Mouse (Mus musculus) kidney, postnatal 25 days (tissue): ENCODE measurements around the gene Mgmt.

Experiments
- DNase-seq, 2 experiments: peaks; one replicate each; pipeline ENCODE4 v3.0.0; 2021; ENCODE audit warnings: mixed read lengths in 2 of 2

Gene Mgmt

GRCm38 (mm10) chr7:136894106-136894986 is at the start of gene Mgmt:
Gene Mgmt (plus strand): TSS chr7:136894614.
- peak; percentile 95 to 98 for DNase-seq

DNA sequence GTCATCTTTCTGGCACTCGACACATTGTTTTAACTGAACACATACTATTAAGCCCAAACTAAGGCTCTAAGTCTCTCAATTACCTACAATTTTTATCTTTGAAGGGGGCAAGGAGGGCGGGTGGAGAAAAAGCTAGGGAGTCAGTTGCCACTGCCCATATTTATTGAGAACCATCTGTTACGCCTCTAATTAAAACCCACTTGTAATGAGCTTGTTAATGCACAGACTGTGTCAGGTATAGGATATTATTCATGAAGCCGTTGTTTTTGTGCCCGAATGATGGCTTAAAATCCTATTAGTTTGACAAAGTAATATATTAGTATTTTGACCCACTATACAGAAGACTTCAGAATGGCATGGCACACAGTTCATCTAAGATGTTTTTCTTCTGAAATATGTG is 49.6 kb upstream of the Mgmt start:
- no peak for DNase-seq

DNA sequence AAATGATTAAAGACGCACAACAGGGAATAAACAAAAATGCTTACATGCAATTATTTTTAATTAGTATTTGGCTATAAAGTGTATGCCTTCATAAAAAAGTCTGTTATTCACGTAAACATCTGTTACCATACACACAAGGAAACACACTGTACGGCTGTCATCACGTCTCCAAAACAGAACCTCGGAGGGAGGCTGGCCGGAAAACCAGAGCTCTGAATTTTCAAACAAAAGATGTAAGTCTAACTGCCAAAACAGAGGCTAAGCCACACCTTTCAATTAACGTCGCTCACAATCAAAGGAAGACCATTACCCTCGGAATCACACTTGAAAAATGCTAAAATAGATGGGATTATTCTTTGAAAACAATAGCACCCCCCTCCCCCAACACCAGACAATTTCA is 49.1 kb upstream of the Mgmt start:
- no peak for DNase-seq

DNA sequence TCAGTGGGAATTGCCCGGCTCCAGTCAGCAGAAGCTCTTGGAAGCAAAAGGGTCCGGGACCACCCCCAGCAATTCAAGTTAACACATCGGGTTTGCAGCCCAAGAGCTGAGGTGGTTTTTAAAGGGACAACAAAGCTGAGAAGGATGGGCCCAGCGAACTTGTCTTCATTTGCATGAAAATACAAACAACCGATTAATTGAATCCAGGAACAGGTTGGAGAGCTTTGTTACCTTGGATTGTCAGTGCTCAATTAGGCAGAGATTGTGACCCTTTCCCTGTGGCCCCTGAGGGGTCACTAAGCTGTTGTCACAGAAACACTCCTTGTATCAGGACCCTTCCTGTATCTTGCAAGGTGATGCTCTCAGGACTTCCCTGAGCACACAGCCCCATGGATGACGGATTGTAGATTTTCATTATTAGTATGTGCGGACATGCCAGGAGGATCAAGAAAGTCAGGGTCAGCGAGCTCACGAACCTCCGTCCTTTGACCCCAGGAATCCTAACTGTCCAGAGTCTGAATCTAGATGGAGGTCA is 48.3 kb upstream of the Mgmt start:
- DNase-seq = no peak

DNA sequence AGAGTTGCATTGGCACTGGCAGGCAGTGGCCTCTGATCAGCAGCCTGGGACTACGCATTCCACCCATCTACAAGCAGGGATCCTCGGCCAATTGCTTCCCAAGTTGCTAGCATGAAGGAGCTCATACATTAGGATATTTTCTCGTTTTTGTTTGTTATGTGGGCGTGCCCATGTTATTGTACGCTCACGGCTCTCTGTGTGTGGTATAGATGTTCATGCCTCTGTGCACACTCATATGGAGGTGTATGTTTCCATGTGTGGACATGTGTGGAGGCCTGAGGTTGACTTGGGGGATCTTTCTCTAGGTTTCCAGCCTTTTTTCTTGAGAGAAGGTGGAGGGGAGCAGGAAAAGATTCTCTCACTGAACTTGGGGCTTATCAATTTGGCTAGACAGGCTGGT is 46.8 kb upstream of the Mgmt start:
- no peak for DNase-seq

DNA sequence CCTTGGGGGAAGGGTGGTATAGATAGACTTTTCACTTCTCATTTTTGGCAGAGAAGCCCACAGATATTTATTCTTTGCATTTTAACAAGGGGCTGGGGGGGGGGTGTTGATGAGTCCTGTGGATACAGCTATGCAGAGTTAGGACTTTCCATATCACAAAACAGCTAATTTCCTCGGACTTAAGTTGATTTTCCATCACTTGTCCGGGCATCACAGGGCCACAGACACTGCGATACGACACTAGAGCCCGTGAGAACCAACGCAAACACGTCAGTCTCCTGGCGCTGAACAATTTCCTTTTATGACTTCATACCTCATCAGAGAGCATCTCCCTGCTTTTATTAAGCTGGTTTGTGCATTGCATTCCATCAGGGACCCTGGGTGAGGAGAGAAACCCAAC is 45.7 kb upstream of the Mgmt start:
- no peak for DNase-seq

- DNase-seq = no peak
These were observed 44.6 kb upstream of the Mgmt start for GRCm38 (mm10) chr7:136849811-136850210.

- DNase-seq = no peak
These were observed 44.1 kb upstream of the Mgmt start for GRCm38 (mm10) chr7:136850339-136850738.

- no peak for DNase-seq
These were observed 42.5 kb upstream of the Mgmt start for GRCm38 (mm10) chr7:136851946-136852345.

DNA sequence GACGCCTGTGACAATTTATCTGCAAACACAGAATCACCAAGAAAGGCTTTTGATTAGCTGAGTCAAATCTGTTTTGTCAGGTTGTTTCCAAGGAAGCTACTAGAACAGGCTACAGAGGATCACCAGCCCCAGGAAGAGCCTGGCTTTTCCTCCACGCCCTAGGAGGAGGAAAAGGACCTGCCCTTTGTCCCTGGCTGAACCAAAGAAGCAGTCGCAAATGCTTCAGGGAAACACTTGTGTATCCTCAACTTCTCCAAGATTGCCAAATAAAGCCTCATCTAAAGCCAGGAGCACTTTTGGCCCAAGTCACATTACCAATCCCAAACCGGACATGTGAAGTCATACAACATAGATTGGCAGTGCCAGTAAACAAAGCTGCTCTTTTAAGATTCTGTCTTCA is 41.7 kb upstream of the Mgmt start:
- DNase-seq = peak in 1 of 2 experiments; percentile 57

DNA sequence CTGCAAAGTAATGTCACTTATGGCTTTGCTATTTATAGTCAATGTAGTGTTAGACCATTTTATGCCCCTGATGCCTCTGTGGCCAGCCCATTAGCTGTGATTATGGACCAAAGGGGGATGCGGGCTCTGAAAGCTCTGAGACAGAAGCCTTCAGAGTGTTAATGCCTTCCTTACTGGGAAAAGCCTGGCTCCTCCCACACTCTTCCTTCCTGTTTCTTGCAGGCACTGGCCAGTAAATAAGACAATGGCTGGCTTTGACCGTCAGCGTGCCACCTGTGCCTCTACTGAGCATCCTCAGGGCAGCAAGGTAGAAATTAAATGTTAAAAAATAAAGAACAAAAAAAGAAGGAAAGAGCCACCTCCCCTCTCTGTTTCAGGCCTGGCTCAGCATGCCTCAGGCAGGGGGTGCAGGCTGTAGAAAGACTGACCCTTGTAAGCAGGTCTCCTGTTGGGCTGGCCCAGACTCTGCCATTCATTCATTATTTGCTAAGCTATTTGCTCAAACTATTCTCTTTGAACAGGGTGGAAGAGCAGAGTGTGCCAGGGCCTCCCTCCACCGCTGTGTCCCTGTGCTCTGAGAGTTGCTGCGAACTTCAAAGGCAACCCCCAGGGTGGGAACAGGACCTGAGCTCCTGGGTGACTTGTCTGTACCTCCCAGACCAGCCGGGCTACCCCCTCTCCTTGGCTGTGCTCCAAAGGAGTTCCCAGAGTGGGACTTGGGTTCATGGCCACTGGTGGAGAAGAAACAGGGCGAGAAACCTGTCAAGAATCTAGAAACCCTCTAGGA is 29.5 kb upstream of the Mgmt start:
- peak in 1 of 2 experiments; percentile 9 for DNase-seq

GRCm38 (mm10) chr7:136865876-136866275 is 28.5 kb upstream of the Mgmt start:
- no peak for DNase-seq

DNA sequence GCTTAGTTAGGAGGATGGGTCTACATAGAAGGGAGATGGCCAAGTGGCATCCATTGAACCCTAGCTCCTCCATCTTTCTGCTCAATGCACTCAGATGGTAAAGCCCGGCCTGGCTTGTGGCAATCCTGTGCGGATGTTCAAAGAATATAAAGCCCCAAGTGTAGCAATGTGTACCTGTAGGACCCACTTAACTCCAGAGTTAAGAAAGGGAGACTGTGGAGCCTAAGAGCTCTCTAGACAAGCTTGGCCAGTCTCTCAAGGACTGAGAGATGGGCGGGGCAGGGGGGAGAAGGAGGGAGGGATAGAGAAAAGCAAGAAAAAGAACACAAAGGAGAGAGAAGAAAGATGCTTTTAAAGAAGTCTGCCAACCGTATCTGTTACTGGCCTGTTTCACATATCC is 27.9 kb upstream of the Mgmt start:
- DNase-seq = no peak

GRCm38 (mm10) chr7:136871535-136871934 is 22.9 kb upstream of the Mgmt start:
- no peak for DNase-seq

- no peak for DNase-seq
These were observed 22.4 kb upstream of the Mgmt start for GRCm38 (mm10) chr7:136872059-136872458.

DNA sequence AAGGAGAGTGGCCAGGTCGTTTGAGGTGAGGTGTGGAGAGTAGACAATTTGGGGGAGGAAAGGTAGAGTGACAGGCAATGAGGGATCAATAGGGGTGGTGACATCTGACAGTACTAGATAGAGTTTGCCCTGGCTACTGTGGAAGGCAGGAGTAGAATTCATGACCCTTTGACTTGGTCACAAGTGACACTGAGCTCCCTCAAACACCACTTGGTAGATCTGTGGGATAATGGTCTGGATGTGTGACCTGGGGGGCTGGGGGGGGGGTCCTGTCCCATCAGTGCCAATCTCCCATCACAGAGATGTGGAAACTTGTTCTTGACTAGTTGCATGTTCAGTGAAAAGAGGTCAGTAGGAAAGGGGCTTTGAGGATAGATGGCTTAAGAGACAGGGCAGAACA is 20.0 kb upstream of the Mgmt start:
- DNase-seq = no peak

GRCm38 (mm10) chr7:136880386-136880785 is 14.0 kb upstream of the Mgmt start:
- DNase-seq = no peak

- no peak for DNase-seq
These were observed 6.3 kb upstream of the Mgmt start for GRCm38 (mm10) chr7:136888161-136888560.

DNA sequence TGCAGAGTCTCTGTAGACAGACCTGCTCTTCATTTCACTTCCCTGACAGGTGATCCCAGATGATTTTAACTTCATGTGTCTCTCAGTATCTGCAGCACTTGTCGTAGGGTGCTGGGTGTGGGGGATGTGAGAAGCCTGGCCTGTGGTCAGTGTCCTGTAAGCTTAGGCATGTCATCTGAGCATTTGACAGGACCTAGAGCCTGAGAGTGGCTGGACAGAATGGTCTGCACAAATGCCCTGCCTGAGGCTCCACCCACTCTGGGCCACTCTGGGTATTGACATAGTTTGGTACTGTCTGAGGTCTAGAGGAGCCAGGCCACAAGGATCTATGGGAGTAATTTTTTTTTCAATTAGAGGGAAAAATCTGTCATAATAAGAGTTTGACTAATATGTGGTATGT is 942 bp downstream of the Mgmt start:
- DNase-seq = no peak

DNA sequence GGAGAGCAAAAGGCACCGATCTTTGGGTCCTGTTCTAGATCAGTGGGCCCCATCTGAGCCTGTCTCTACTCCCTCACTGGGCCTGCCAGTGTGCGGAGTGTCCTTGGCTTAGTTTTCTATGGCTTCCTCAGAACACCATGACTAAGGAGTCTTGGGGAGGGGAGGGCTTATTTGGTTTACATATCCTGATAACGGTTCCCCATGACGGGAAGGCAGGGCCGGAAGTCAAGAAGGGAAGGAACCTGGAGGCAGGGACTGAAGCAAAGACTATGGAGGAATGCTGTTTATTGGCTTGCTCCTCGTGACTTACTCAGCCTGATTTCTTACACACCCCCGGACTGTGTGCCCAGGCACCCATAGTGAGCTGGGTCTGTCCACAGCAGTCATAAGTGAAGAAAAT is 1.4 kb downstream of the Mgmt start:
- no peak for DNase-seq

DNA sequence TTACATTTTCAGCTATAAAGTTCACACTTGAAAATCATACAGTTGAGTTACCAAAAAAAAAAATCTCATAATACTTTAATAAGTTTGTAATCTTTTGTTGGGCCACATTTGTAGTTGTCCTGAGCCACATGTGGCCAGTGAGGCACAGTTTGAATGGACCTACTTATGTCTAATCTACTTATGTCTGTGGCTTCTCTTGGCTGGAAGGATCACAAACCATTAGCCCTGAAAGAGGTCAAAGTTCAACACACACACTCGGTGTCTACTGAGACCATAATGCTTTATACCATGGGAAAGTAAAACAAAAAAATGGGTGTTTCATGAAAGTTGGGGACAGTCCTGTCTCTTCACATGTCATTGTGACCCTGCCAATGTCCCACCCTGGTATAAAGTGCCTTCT is 3.1 kb downstream of the Mgmt start:
- no peak for DNase-seq

GRCm38 (mm10) chr7:136898005-136898404 is 3.6 kb downstream of the Mgmt start:
- no peak for DNase-seq

- no peak for DNase-seq
These were observed 14.3 kb downstream of the Mgmt start for GRCm38 (mm10) chr7:136908616-136909144.

DNA sequence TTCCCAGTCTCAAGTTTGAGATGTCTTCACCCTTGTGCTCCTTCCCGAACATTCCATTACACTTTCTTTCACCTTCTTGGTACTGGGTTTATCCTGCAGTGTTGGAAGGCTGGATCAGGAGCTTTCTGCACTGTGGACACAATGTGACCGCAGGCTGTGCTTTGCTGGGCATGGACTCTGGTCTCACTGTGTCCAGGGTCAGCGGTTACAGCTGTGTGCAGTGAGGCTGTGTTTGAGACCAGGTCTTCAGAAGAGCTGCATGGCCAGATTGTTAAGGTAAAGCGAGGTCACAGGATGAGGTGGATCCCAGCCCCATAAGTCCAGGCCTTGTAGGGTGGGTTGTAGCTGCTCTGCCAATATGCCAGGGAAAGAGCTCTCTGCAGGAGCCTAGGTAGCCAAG is 18.5 kb downstream of the Mgmt start:
- peak; percentile 63 to 87 for DNase-seq
